Comparison of ENCODE assay signal across 8 mouse cellular contexts in genomic region chr11:66905617-66906384, GRCm38 (mm10). TPM values are rescaled to one million over a fixed set of nuclear protein-coding genes. Genes with fewer than 3 reads are reported as not detected.
DNase-seq lines count a peak whose midpoint lies in the region; ATAC-seq and TF ChIP-seq lines count a peak whose summit lies in the region.

No protein-coding gene starts in this region.

- DNase-seq in urinary bladder, adult 18-20 months (ENCODE audit: low spot score in 2 of 2): peak; percentile 53 to 56
- DNase-seq in urinary bladder, postnatal 10 days (ENCODE audit: low spot score): no peak
- peak; percentile 93 for DNase-seq in embryonic facial prominence, embryonic 11.5 days (ENCODE audit: low spot score)
- DNase-seq in heart, adult 2 months: peak; percentile 60 to 71
- peak; percentile 40 to 65 for DNase-seq in kidney, adult 8-10 months

- 13% methylated on average over 21 of the region's 21 CpGs for WGBS in embryonic facial prominence, embryonic 11.5 days
- 16% methylated on average over 21 of the region's 21 CpGs for WGBS in heart, adult 2 months
- 12% methylated on average over 21 of the region's 21 CpGs for WGBS in limb, embryonic 12.5 days
- 10% methylated on average over 21 of the region's 21 CpGs for WGBS in midbrain, embryonic 16.5 days
- WGBS in stomach, embryonic 14.5 days: 11% methylated on average over 21 of the region's 21 CpGs

- H3K4me1 ChIP-seq in embryonic facial prominence, embryonic 11.5 days (ENCODE audit: control insufficient read depth, insufficient read depth, low read length): no peaks in the 10 kb centered on the region
- no peaks in the 10 kb centered on the region for H3K4me1 ChIP-seq in heart, adult 2 months (ENCODE audit: control insufficient read depth, insufficient read depth, low read length)
- H3K4me1 ChIP-seq in limb, embryonic 12.5 days (replicated peaks): peaks cover 4% of the 10 kb centered on the region; the same call in 1 of the 2 replicates
- no peaks in the 10 kb centered on the region for H3K4me1 ChIP-seq in midbrain, embryonic 16.5 days (ENCODE audit: control insufficient read depth, insufficient read depth, low read length)
- H3K4me1 ChIP-seq in stomach, embryonic 14.5 days (ENCODE audit: control insufficient read depth, insufficient read depth, low read length): 0 out of 2 replicates have a peak, but pooled peaks cover 2% of the 10 kb centered on the region

- no peak overlapping the region for H3K4me2 ChIP-seq in embryonic facial prominence, embryonic 11.5 days (ENCODE audit: low read depth, low read length)
- peak overlapping the region; percentile 38 for H3K4me2 ChIP-seq in limb, embryonic 12.5 days
- H3K4me2 ChIP-seq in midbrain, embryonic 16.5 days (ENCODE audit: low read length): peak overlapping the region; percentile 48
- H3K4me2 ChIP-seq in stomach, embryonic 14.5 days (replicated peaks; ENCODE audit: low read depth, low read length): peak overlapping the region; percentile 26; the same call in 1 of the 2 replicates

- TF ChIP-seq EP300 in heart, adult 2 months (IDR thresholded peaks at IDR 0.05; ENCODE audit: insufficient read depth, low read depth, low read length): 0 out of 2 replicates have a peak, but pooled peaks have one; percentile 32

- H3K9me3 ChIP-seq in embryonic facial prominence, embryonic 11.5 days (replicated peaks; ENCODE audit: control insufficient read depth, low read length): no peaks in the 10 kb centered on the region
- no peaks in the 10 kb centered on the region for H3K9me3 ChIP-seq in limb, embryonic 12.5 days
- no peaks in the 10 kb centered on the region for H3K9me3 ChIP-seq in midbrain, embryonic 16.5 days (replicated peaks; ENCODE audit: control insufficient read depth, low read length, poor library complexity, severe bottlenecking)
- H3K9me3 ChIP-seq in stomach, embryonic 14.5 days (ENCODE audit: control insufficient read depth, low read depth, low read length): no peaks in the 10 kb centered on the region

- no peaks in the 10 kb centered on the region for H3K36me3 ChIP-seq in embryonic facial prominence, embryonic 11.5 days (replicated peaks; ENCODE audit: control insufficient read depth, insufficient read depth, low read depth, low read length)
- no peaks in the 10 kb centered on the region for H3K36me3 ChIP-seq in heart, adult 2 months (ENCODE audit: control insufficient read depth, insufficient read depth, low read length)
- H3K36me3 ChIP-seq in limb, embryonic 12.5 days: no peaks in the 10 kb centered on the region
- H3K36me3 ChIP-seq in midbrain, embryonic 16.5 days (ENCODE audit: control insufficient read depth, insufficient read depth, low read length): no peaks in the 10 kb centered on the region
- H3K36me3 ChIP-seq in stomach, embryonic 14.5 days (ENCODE audit: control insufficient read depth, insufficient read depth, low read length): no peaks in the 10 kb centered on the region

- no peak; the same call in 1 of the 2 replicates for ATAC-seq in embryonic facial prominence, embryonic 11.5 days (replicated peaks; ENCODE audit: insufficient number of reproducible peaks, low FRiP score, low TSS enrichment, low read depth)
- ATAC-seq in limb, embryonic 12.5 days (ENCODE audit: insufficient number of reproducible peaks, insufficient read depth, low FRiP score, low TSS enrichment, low read depth): no peak
- peak; percentile 85 for ATAC-seq in midbrain, embryonic 16.5 days
- 0 out of 2 replicates have a peak, but pooled peaks have one; percentile 64 for ATAC-seq in stomach, embryonic 14.5 days (ENCODE audit: insufficient number of reproducible peaks, insufficient read depth, low FRiP score, low read depth)

- no peak overlapping the region for H3K4me3 ChIP-seq in embryonic facial prominence, embryonic 11.5 days (ENCODE audit: low read depth, low read length)
- H3K4me3 ChIP-seq in heart, adult 2 months: no peak overlapping the region
- no peak overlapping the region for H3K4me3 ChIP-seq in limb, embryonic 12.5 days (replicated peaks)
- H3K4me3 ChIP-seq in midbrain, embryonic 16.5 days (ENCODE audit: low read depth, low read length): no peak overlapping the region
- no peak overlapping the region for H3K4me3 ChIP-seq in stomach, embryonic 14.5 days (ENCODE audit: low read depth, low read length)

- H3K79me2 ChIP-seq in heart, adult 2 months (replicated peaks; ENCODE audit: control insufficient read depth, insufficient read depth, low read length): no peaks in the 10 kb centered on the region

- no peaks in the 10 kb centered on the region for H3K27me3 ChIP-seq in embryonic facial prominence, embryonic 11.5 days (ENCODE audit: control insufficient read depth, insufficient read depth, low read length)
- H3K27me3 ChIP-seq in heart, adult 2 months (ENCODE audit: control insufficient read depth, insufficient read depth, low read length): no peaks in the 10 kb centered on the region
- 0 out of 2 replicates have a peak, but pooled peaks cover 3% of the 10 kb centered on the region for H3K27me3 ChIP-seq in limb, embryonic 12.5 days
- no peaks in the 10 kb centered on the region for H3K27me3 ChIP-seq in midbrain, embryonic 16.5 days (ENCODE audit: control insufficient read depth, insufficient read depth, low read depth, low read length)
- no peaks in the 10 kb centered on the region for H3K27me3 ChIP-seq in stomach, embryonic 14.5 days (ENCODE audit: control insufficient read depth, insufficient read depth, low read length)

- no peak overlapping the region; the same call in 1 of the 2 replicates for H3K9ac ChIP-seq in embryonic facial prominence, embryonic 11.5 days (replicated peaks; ENCODE audit: low read length)
- no peak overlapping the region for H3K9ac ChIP-seq in heart, adult 2 months (ENCODE audit: low read depth, low read length)
- no peak overlapping the region; the same call in 1 of the 2 replicates for H3K9ac ChIP-seq in limb, embryonic 12.5 days (replicated peaks)
- peak overlapping the region; percentile 55 for H3K9ac ChIP-seq in midbrain, embryonic 16.5 days (ENCODE audit: low read depth, low read length)
- H3K9ac ChIP-seq in stomach, embryonic 14.5 days (replicated peaks; ENCODE audit: low read depth, low read length): no peak overlapping the region

- no peak for TF ChIP-seq POLR2A in heart, adult 2 months (IDR thresholded peaks at IDR 0.05; ENCODE audit: insufficient read depth, low read depth, low read length)

- peak; percentile 93 for TF ChIP-seq CTCF in heart, adult 2 months (IDR thresholded peaks at IDR 0.05)

- intact Hi-C loops in heart, adult 2 months (cut with DNase I): loop anchor here (1.0 kb wide), 2 partner anchors 80 to 116 kb away; no protein-coding TSS in a partner anchor

- no peak overlapping the region for H3K27ac ChIP-seq in embryonic facial prominence, embryonic 11.5 days (replicated peaks; ENCODE audit: low read depth, low read length)
- H3K27ac ChIP-seq in heart, adult 2 months: no peak overlapping the region
- no peak overlapping the region for H3K27ac ChIP-seq in limb, embryonic 12.5 days
- H3K27ac ChIP-seq in midbrain, embryonic 16.5 days (ENCODE audit: low read length): no peak overlapping the region
- no peak overlapping the region for H3K27ac ChIP-seq in stomach, embryonic 14.5 days (ENCODE audit: low read length)

RNA-seq across cellular contexts. Expression of gene Pirt, which starts 6.0 kb away (rescaled TPM):
- 3.5 and 4.1 TPM in 2 replicates for polyA plus RNA-seq in embryonic facial prominence, embryonic 11.5 days (2014; fragmentation: Nextera tagmentation; extraction: Ambion mirVana)
- total RNA-seq in heart, adult 2 months (2021): 1 to 10 TPM; 7.9 to 8.3 TPM
- polyA plus RNA-seq in heart, adult 2 months (2012; rRNA removed): 6.6 and 13.6 TPM in 2 replicates
- polyA plus RNA-seq in limb, embryonic 12.5 days (2016; fragmentation: Nextera tagmentation; extraction: Ambion mirVana): 0.08 and 0.69 TPM in 2 replicates
- polyA plus RNA-seq in midbrain, embryonic 16.5 days (2015; fragmentation: Nextera tagmentation; extraction: Ambion mirVana): 0.82 and 1.4 TPM in 2 replicates
- polyA plus RNA-seq in stomach, embryonic 14.5 days (2014; fragmentation: Nextera tagmentation; extraction: Ambion mirVana): 4.5 and 6.4 TPM in 2 replicates

RNA-seq across cellular contexts. Expression of gene Tmem238l, which starts 50.6 kb away (rescaled TPM):
- not detected in 2 replicates for polyA plus RNA-seq in embryonic facial prominence, embryonic 11.5 days (2014; fragmentation: Nextera tagmentation; extraction: Ambion mirVana)
- total RNA-seq in heart, adult 2 months (2021): not detected
- polyA plus RNA-seq in heart, adult 2 months (2012; rRNA removed): not detected in 2 replicates
- polyA plus RNA-seq in limb, embryonic 12.5 days (2016; fragmentation: Nextera tagmentation; extraction: Ambion mirVana): not detected in 2 replicates
- not detected in 2 replicates for polyA plus RNA-seq in midbrain, embryonic 16.5 days (2015; fragmentation: Nextera tagmentation; extraction: Ambion mirVana)
- 0.45 and 0.55 TPM in 2 replicates for polyA plus RNA-seq in stomach, embryonic 14.5 days (2014; fragmentation: Nextera tagmentation; extraction: Ambion mirVana)

Comparison
In these comparisons a context has a peak if more than half of its experiments do, and no peak if none do; other contexts are left out.
1. ATAC-seq: peak in midbrain, embryonic 16.5 days (single experiment) and stomach, embryonic 14.5 days (single experiment); none in embryonic facial prominence, embryonic 11.5 days (single experiment) and limb, embryonic 12.5 days (single experiment).